Mouse (Mus musculus) bone marrow, adult 2 months (tissue): ENCODE data around the gene Fanci.

Source experiments
- CTCF ChIP-seq: fragments of 200-500 bp; IDR thresholded peaks from 2 replicates; pipeline ENCODE4 v1.5.1; 2011; ENCODE audit warnings: low read length, control low read depth; ENCODE audit not compliant: control insufficient read depth, insufficient read depth
- POLR2A ChIP-seq: fragments of 200-500 bp; IDR thresholded peaks from 2 replicates; pipeline ENCODE4 v1.6.1; 2011; ENCODE audit warnings: low read depth, mild to moderate bottlenecking, control low read depth, low read length, borderline replicate concordance; ENCODE audit not compliant: control insufficient read depth

- TF ChIP-seq POLR2A (no peak), CTCF (no peak)
Observed at GRCm38 (mm10) chr7:79486528-79486927, 94.8 kb downstream of the Fanci start.
